Mouse (Mus musculus): ENCODE data around the gene Spsb1.
A peak's percentile ranks its signal among the peaks of the same experiment; 100 is the strongest.

Spsb1 gene

GRCm38 (mm10) chr4:149952201-149952600 is 2.6 kb downstream of the Spsb1 start:
- no peak for DNase-seq (ENCODE audit: low read depth)

- DNase-seq (ENCODE audit: low read depth), result peak; percentile 17
Measured at GRCm38 (mm10) chr4:149951201-149951600, 3.6 kb downstream of the Spsb1 start.

GRCm38 (mm10) chr4:149949691-149950090 is 5.2 kb downstream of the Spsb1 start:
- no peak for DNase-seq (ENCODE audit: low read depth)

- DNase-seq (ENCODE audit: low read depth), result no peak
Measured at GRCm38 (mm10) chr4:149948119-149948518, 6.7 kb downstream of the Spsb1 start.

- no peak for DNase-seq (ENCODE audit: low read depth)
Measured at GRCm38 (mm10) chr4:149947396-149947795, 7.4 kb downstream of the Spsb1 start.

GRCm38 (mm10) chr4:149945194-149945593 is 9.6 kb downstream of the Spsb1 start:
- DNase-seq (ENCODE audit: low read depth), result no peak

GRCm38 (mm10) chr4:149944214-149944613 is 10.6 kb downstream of the Spsb1 start:
- DNase-seq (ENCODE audit: low read depth), result no peak

- no peak for DNase-seq (ENCODE audit: low read depth)
Measured at GRCm38 (mm10) chr4:149942831-149943741, 11.8 kb downstream of the Spsb1 start.

- peak; percentile 80 for DNase-seq (ENCODE audit: low read depth)
Measured at GRCm38 (mm10) chr4:149941067-149941755, 13.6 kb downstream of the Spsb1 start.

- DNase-seq (ENCODE audit: low read depth), result no peak
Measured at GRCm38 (mm10) chr4:149938701-149939100, 16.1 kb downstream of the Spsb1 start.

GRCm38 (mm10) chr4:149936921-149937320 is 17.9 kb downstream of the Spsb1 start:
- DNase-seq (ENCODE audit: low read depth), result no peak

- no peak for DNase-seq (ENCODE audit: low read depth)
Measured at GRCm38 (mm10) chr4:149935470-149935869, 19.4 kb downstream of the Spsb1 start.

- no peak for DNase-seq (ENCODE audit: low read depth)
Measured at GRCm38 (mm10) chr4:149933519-149934245, 21.2 kb downstream of the Spsb1 start.

GRCm38 (mm10) chr4:149933025-149933424 is 21.8 kb downstream of the Spsb1 start:
- DNase-seq (ENCODE audit: low read depth), result no peak

- no peak for DNase-seq (ENCODE audit: low read depth)
Measured at GRCm38 (mm10) chr4:149932108-149932815, 22.6 kb downstream of the Spsb1 start.

- no peak for DNase-seq (ENCODE audit: low read depth)
Measured at GRCm38 (mm10) chr4:149930755-149931154, 24.1 kb downstream of the Spsb1 start.

- DNase-seq (ENCODE audit: low read depth), result no peak
Measured at GRCm38 (mm10) chr4:149923014-149923413, 31.8 kb downstream of the Spsb1 start.

GRCm38 (mm10) chr4:149922121-149922718 is 32.6 kb downstream of the Spsb1 start:
- DNase-seq (ENCODE audit: low read depth), result no peak

- no peak for DNase-seq (ENCODE audit: low read depth)
Measured at GRCm38 (mm10) chr4:149920886-149921285, 34.0 kb downstream of the Spsb1 start.

GRCm38 (mm10) chr4:149918455-149919070 is 36.3 kb downstream of the Spsb1 start:
- DNase-seq (ENCODE audit: low read depth), result no peak

- no peak for DNase-seq (ENCODE audit: low read depth)
Measured at GRCm38 (mm10) chr4:149916831-149917230, 38.0 kb downstream of the Spsb1 start.

Measured in 416B (cell line).